Mouse (Mus musculus) cerebellum, postnatal 4 days (tissue): ENCODE data around the gene Mylpf.

Source experiments
- DNase-seq, 2 experiments: peaks; one replicate each; pipeline ENCODE4 v3.0.0; 2022; ENCODE audit warnings: low spot score in 2 of 2, mixed read lengths in 1 of 2

Mylpf gene

GRCm38 (mm10) chr7:127259186-127259905, 50.7 kb downstream of the Mylpf start:
- no peak for DNase-seq

- peak; percentile 87 to 95 for DNase-seq
Measured at GRCm38 (mm10) chr7:127260309-127261111, 51.8 kb downstream of the Mylpf start, which contains the start of gene Dctpp1. Dctpp1 (minus strand) TSS chr7:127260709.

GRCm38 (mm10) chr7:127262218-127262961, 53.7 kb downstream of the Mylpf start:
- no peak for DNase-seq

GRCm38 (mm10) chr7:127263526-127263925, 54.8 kb downstream of the Mylpf start:
- no peak for DNase-seq
